Mouse (Mus musculus) myocyte (in vitro differentiated cells): Measurements from ENCODE around the gene St6galnac3. TPM values are rescaled to one million over a fixed set of nuclear protein-coding genes. Genes with fewer than 3 reads are reported as not detected.

Experiments used
- H3K27me3 ChIP-seq: one replicate; pipeline ENCODE4 v1.6.1; 2011; ENCODE audit not compliant: control insufficient read depth, insufficient read depth, insufficient read length
- H3K36me3 ChIP-seq: one replicate; pipeline ENCODE4 v1.6.1; 2011; ENCODE audit not compliant: control insufficient read depth, insufficient read depth
- H3K4me2 ChIP-seq: one replicate; pipeline ENCODE4 v1.6.1; 2011; ENCODE audit warnings: low read depth, control low read depth
- H3K4me3 ChIP-seq: one replicate; pipeline ENCODE4 v1.5.1; 2011; ENCODE audit warnings: mild to moderate bottlenecking, control low read depth, moderate library complexity
- H3K79me2 ChIP-seq: one replicate; pipeline ENCODE4 v1.6.1; 2011; ENCODE audit not compliant: control insufficient read depth, insufficient read depth
- H3ac ChIP-seq: one replicate; pipeline ENCODE4 v1.6.1; 2011; ENCODE audit not compliant: control insufficient read depth, insufficient read length
- CEBPB ChIP-seq: IDR thresholded peaks from 2 replicates; pipeline ENCODE4 v1.6.1; 2011; ENCODE audit warnings: mild to moderate bottlenecking, moderate library complexity; ENCODE audit not compliant: poor library complexity, insufficient read depth, severe bottlenecking
- E2F4 ChIP-seq: IDR thresholded peaks from one replicate; pipeline ENCODE4 v1.6.1; 2011; ENCODE audit warnings: mild to moderate bottlenecking, control low read depth, moderate library complexity; ENCODE audit not compliant: insufficient read depth
- MAX ChIP-seq: IDR thresholded peaks from one replicate; pipeline ENCODE4 v1.6.1; 2011; ENCODE audit warnings: low read depth, mild to moderate bottlenecking, control low read depth
- MYOD1 ChIP-seq, 3 experiments: IDR thresholded peaks; one replicate each; pipeline ENCODE4 v1.6.1; 2011; ENCODE audit warnings: control low read depth in 2 of 3, low read depth in 2 of 3, mild to moderate bottlenecking in 2 of 3, moderate library complexity in 1 of 3; ENCODE audit not compliant: insufficient read length in 2 of 3, control insufficient read depth in 1 of 3
- MYOG ChIP-seq, 3 experiments: IDR thresholded peaks; one replicate each; pipeline ENCODE4 v1.6.1; 2011; ENCODE audit warnings: control low read depth in 2 of 3, low read depth in 2 of 3, mild to moderate bottlenecking in 2 of 3; ENCODE audit not compliant: insufficient read length in 2 of 3, control insufficient read depth in 1 of 3, insufficient read depth in 1 of 3
- POLR2A ChIP-seq: IDR thresholded peaks from one replicate; pipeline ENCODE4 v1.6.1; 2011; ENCODE audit warnings: low read depth, mild to moderate bottlenecking, control low read depth, moderate library complexity; ENCODE audit not compliant: insufficient read length
- POLR2AphosphoS2 ChIP-seq: IDR thresholded peaks from one replicate; pipeline ENCODE4 v1.6.1; 2011; ENCODE audit warnings: low read depth, control low read depth; ENCODE audit not compliant: insufficient read length
- REST ChIP-seq: IDR thresholded peaks from one replicate; pipeline ENCODE4 v1.6.1; 2011; ENCODE audit warnings: mild to moderate bottlenecking, control low read depth, moderate library complexity; ENCODE audit not compliant: insufficient read depth, insufficient read length
- SRF ChIP-seq: IDR thresholded peaks from one replicate; pipeline ENCODE4 v1.6.1; 2011; ENCODE audit warnings: low read depth; ENCODE audit not compliant: control insufficient read depth, insufficient read length
- TCF12 ChIP-seq: IDR thresholded peaks from one replicate; pipeline ENCODE4 v1.6.1; 2011; ENCODE audit warnings: mild to moderate bottlenecking, control low read depth; ENCODE audit not compliant: poor library complexity, insufficient read depth, severe bottlenecking
- TCF3 ChIP-seq: IDR thresholded peaks from one replicate; pipeline ENCODE4 v1.6.1; 2011; ENCODE audit warnings: low read depth, control low read depth; ENCODE audit not compliant: insufficient read length
- USF1 ChIP-seq: IDR thresholded peaks from one replicate; pipeline ENCODE4 v1.6.1; 2011; ENCODE audit warnings: low read depth, mild to moderate bottlenecking, control low read depth, moderate library complexity
- polyA plus RNA-seq: library from polyadenylated mRNA; unstranded; fragments of >200 nt; fragmentation: generic; extraction: Trizol; gene quantifications from one replicate; pipeline ENCODE4 v1.2.1, GENCODE M21; 2012; ENCODE audit warnings: missing spikeins

The St6galnac3 gene
- polyA plus RNA-seq, 1 experiment, result not detected

- no peak overlapping the region for H3K4me3 ChIP-seq
- no peaks in the 10 kb centered on the region for H3K27me3 ChIP-seq
- TF ChIP-seq CEBPB, result no peak
- TF ChIP-seq E2F4, result no peak
- no peak for TF ChIP-seq POLR2A
- TF ChIP-seq TCF3, result no peak
- no peak for TF ChIP-seq MYOG (IDR thresholded peaks at IDR 0.05; ENCODE audit: control insufficient read depth in 1 of 3, insufficient read depth in 1 of 3, insufficient read length in 2 of 3, low read depth in 2 of 3)
- TF ChIP-seq MAX, result no peak
- TF ChIP-seq REST, result no peak
- no peak for TF ChIP-seq SRF
- no peak for TF ChIP-seq USF1
- TF ChIP-seq MYOD1 (IDR thresholded peaks at IDR 0.05; ENCODE audit: control insufficient read depth in 1 of 3, insufficient read length in 2 of 3, low read depth in 2 of 3), result no peak
- no peak for TF ChIP-seq POLR2AphosphoS2
- no peak for TF ChIP-seq TCF12
- H3K79me2 ChIP-seq, result no peaks in the 10 kb centered on the region
- H3K4me2 ChIP-seq, result no peak overlapping the region
- no peak overlapping the region for H3ac ChIP-seq
- no peaks in the 10 kb centered on the region for H3K36me3 ChIP-seq
Measured at GRCm38 (mm10) chr3:153692978-153693377, 32.0 kb downstream of the St6galnac3 start.

GRCm38 (mm10) chr3:153692206-153692813 lies 32.7 kb downstream of the St6galnac3 start:
- H3K4me2 ChIP-seq, result no peak overlapping the region

GRCm38 (mm10) chr3:153691537-153691936 lies 33.4 kb downstream of the St6galnac3 start:
- H3ac ChIP-seq, result no peak overlapping the region
- H3K79me2 ChIP-seq, result no peaks in the 10 kb centered on the region
- no peak overlapping the region for H3K4me2 ChIP-seq
- no peaks in the 10 kb centered on the region for H3K27me3 ChIP-seq
- no peaks in the 10 kb centered on the region for H3K36me3 ChIP-seq
- no peak for TF ChIP-seq SRF
- no peak overlapping the region for H3K4me3 ChIP-seq

More at GRCm38 (mm10) chr3:153692206-153692813, 32.7 kb downstream of the St6galnac3 start:
- no peaks in the 10 kb centered on the region for H3K36me3 ChIP-seq
- no peaks in the 10 kb centered on the region for H3K79me2 ChIP-seq
- TF ChIP-seq E2F4 (no peak), MYOD1 (IDR thresholded peaks at IDR 0.05; ENCODE audit: control insufficient read depth in 1 of 3, insufficient read length in 2 of 3, low read depth in 2 of 3) (no peak), USF1 (no peak), TCF12 (no peak), POLR2AphosphoS2 (no peak), POLR2A (no peak), TCF3 (no peak), REST (no peak), MYOG (IDR thresholded peaks at IDR 0.05; ENCODE audit: control insufficient read depth in 1 of 3, insufficient read depth in 1 of 3, insufficient read length in 2 of 3, low read depth in 2 of 3) (no peak), CEBPB (no peak), MAX (no peak), SRF (no peak)
- no peak overlapping the region for H3ac ChIP-seq
- H3K4me3 ChIP-seq, result no peak overlapping the region
- H3K27me3 ChIP-seq, result no peaks in the 10 kb centered on the region

- H3K36me3 ChIP-seq, result no peaks in the 10 kb centered on the region
- no peak overlapping the region for H3K4me2 ChIP-seq
- no peak overlapping the region for H3K4me3 ChIP-seq
- H3K27me3 ChIP-seq, result no peaks in the 10 kb centered on the region
- no peak overlapping the region for H3ac ChIP-seq
- H3K79me2 ChIP-seq, result no peaks in the 10 kb centered on the region
- TF ChIP-seq E2F4 (no peak), REST (no peak), POLR2A (no peak), TCF3 (no peak), MYOG (IDR thresholded peaks at IDR 0.05; ENCODE audit: control insufficient read depth in 1 of 3, insufficient read depth in 1 of 3, insufficient read length in 2 of 3, low read depth in 2 of 3) (no peak), MAX (no peak), MYOD1 (IDR thresholded peaks at IDR 0.05; ENCODE audit: control insufficient read depth in 1 of 3, insufficient read length in 2 of 3, low read depth in 2 of 3) (no peak)
Measured at GRCm38 (mm10) chr3:153690553-153690952, 34.4 kb downstream of the St6galnac3 start.

GRCm38 (mm10) chr3:153689793-153690291 lies 35.1 kb downstream of the St6galnac3 start:
- Histone ChIP-seq H3K36me3 (no peaks in the 10 kb centered on the region), H3K79me2 (no peaks in the 10 kb centered on the region), H3K4me3 (no peak overlapping the region), H3K27me3 (no peaks in the 10 kb centered on the region), H3ac (no peak overlapping the region), H3K4me2 (no peak overlapping the region)
- TF ChIP-seq REST (no peak), TCF3 (no peak), POLR2A (no peak), CEBPB (no peak)
